Mouse (Mus musculus) yolk sac, embryonic 10.5 days (tissue): ENCODE measurements around the gene Mks1.

Experiments
- DNase-seq: peaks from one replicate; pipeline ENCODE4 v3.0.0-alpha.2; 2017; ENCODE audit warnings: low spot score

The Mks1 gene

GRCm38 (mm10) chr11:87875436-87875835 lies 22.4 kb downstream of the Mks1 start, which contains the start of gene Epx:
Gene Epx, minus strand, starts transcription at chr11:87875536.
- DNase-seq = no peak

DNA sequence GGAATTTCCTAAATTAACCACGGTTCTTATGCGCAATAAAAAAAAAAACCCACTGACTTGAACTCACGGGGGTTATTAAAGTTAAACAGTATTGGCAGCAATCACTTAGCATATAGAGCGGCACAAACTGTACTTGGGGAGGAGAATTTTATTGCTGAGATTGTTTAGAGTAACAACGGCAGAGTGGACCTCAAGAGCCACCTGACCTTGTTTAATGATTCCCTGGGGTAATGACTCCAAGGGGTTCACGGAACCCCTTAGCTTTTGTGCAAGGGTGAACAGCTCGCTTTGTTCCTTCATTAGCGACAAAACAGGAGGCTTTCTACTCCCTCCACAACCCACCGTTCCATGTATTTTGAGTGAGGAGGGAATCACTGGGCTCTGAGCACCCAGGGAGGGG lies 26.8 kb downstream of the Mks1 start:
- DNase-seq = no peak

DNA sequence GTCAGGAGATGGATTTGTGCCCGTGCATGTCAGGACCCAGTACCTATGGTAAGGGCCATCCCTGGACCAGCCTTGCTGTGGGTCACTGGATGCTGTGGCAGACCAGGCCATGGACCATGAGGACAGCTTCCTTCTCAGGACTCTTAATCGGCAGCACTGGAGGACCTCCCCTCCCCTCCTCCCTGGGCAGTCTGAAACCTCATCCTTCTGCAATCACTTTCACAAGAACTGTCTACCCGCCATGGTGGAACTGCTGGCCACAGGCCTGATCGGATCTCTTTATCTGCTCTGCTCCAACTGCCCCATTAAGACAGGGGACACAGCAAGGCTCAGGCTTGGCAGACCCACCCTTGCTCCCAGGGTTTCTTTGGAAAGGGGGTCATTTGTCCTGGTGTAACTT lies 28.7 kb downstream of the Mks1 start:
- DNase-seq = no peak

GRCm38 (mm10) chr11:87883493-87883892 lies 30.5 kb downstream of the Mks1 start:
- no peak for DNase-seq

DNA sequence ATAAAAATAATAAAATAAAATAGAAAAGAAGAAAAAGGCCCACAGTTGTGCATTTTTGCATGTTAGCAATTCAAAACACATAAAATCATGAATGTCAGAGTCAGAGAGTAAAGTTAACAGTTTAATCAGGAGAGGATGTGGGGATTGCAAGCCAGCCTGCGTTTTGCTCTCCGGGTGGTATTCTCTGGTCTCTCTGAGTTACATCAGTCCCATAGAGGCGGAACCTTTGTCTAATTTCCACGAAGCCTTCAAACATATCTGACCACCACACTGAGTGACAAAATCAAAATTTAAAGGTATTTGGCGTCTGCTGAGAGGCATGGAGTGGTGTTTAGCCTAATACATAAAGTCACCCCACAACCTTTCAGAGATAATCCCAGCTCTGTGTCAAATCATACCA lies 31.8 kb downstream of the Mks1 start:
- DNase-seq = no peak

DNA sequence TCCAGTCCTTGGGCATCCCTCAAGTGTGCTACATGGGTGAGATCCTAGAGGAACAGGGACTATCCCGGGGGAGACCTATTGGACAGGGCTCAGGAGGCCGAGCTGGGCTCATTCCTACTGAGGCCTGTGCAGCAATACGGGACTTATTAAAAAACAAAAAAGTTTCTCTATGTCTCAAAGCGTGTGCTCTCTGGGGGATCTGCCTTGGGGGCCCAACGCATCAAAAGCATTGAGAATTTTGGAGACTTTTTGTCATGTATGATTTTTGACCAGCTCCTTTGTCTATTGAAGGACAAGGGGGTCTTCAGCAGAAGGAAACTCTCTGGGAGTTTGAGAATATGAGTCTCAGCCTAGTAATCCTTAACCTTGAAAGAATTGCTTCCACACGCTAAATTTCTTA lies 39.2 kb downstream of the Mks1 start, which contains the start of gene Olfr462:
Gene Olfr462 (minus strand): TSS at position 101 of the 400 bp plus-strand sequence.
- no peak for DNase-seq

GRCm38 (mm10) chr11:87897287-87897686 lies 44.3 kb downstream of the Mks1 start, which contains the start of gene Olfr463:
Gene Olfr463, minus strand, starts transcription at chr11:87897387.
- DNase-seq = no peak

DNA sequence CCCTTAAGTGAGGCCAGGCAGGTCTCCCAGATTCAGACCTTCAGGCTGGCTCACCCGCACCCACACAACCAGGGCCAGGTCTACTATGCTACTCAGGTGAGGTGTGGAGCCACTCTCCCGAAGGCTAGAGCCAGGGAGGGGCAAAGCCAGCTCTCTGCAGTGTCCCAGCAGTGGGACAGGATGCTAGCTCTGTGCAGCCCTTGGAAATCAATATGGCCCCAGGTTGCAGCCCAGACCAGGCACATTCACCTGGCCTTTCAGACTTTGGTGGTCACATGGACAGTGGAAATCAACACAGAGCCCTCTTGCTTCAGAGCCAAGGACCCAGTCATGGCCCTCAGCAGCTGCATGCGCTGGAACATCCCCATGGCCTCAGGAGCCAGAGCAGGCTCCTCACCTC lies 51.3 kb downstream of the Mks1 start:
- no peak for DNase-seq
